Mouse (Mus musculus): ENCODE measurements around the gene Lrp8.
A peak's percentile ranks its signal among the peaks of the same experiment; 100 is the strongest.

Lrp8 gene

GRCm38 (mm10) chr4:107800801-107801200, 1.3 kb upstream of the Lrp8 start:
- Histone ChIP-seq H3K27me3 (ENCODE audit: control insufficient read depth, insufficient read depth, low read length, poor library complexity, severe bottlenecking) (no peaks in the 10 kb centered on the region), H3K36me3 (ENCODE audit: control insufficient read depth, insufficient read depth, low read length, poor library complexity, severe bottlenecking) (no peaks in the 10 kb centered on the region)
- DNase-seq (ENCODE audit: low read depth, low spot score) = no peak

GRCm38 (mm10) chr4:107801366-107802184, 486 bp upstream of the Lrp8 start:
- no peaks in the 10 kb centered on the region for H3K36me3 ChIP-seq (ENCODE audit: control insufficient read depth, insufficient read depth, low read length, poor library complexity, severe bottlenecking)
- DNase-seq (ENCODE audit: low read depth, low spot score) = peak; percentile 59
- H3K27me3 ChIP-seq (ENCODE audit: control insufficient read depth, insufficient read depth, low read length, poor library complexity, severe bottlenecking) = no peaks in the 10 kb centered on the region

- Histone ChIP-seq H3K36me3 (ENCODE audit: control insufficient read depth, insufficient read depth, low read length, poor library complexity, severe bottlenecking) (no peaks in the 10 kb centered on the region), H3K27me3 (ENCODE audit: control insufficient read depth, insufficient read depth, low read length, poor library complexity, severe bottlenecking) (no peaks in the 10 kb centered on the region)
- DNase-seq (ENCODE audit: low read depth, low spot score) = peak; percentile 26
Observed at GRCm38 (mm10) chr4:107802450-107803331, 630 bp downstream of the Lrp8 start.

GRCm38 (mm10) chr4:107803351-107804106, 1.5 kb downstream of the Lrp8 start:
- no peaks in the 10 kb centered on the region for H3K36me3 ChIP-seq (ENCODE audit: control insufficient read depth, insufficient read depth, low read length, poor library complexity, severe bottlenecking)
- H3K27me3 ChIP-seq (ENCODE audit: control insufficient read depth, insufficient read depth, low read length, poor library complexity, severe bottlenecking) = no peaks in the 10 kb centered on the region
- peak; percentile 75 for DNase-seq (ENCODE audit: low read depth, low spot score)

GRCm38 (mm10) chr4:107805491-107805890, 3.4 kb downstream of the Lrp8 start:
- DNase-seq (ENCODE audit: low read depth, low spot score) = peak; percentile 24
- no peaks in the 10 kb centered on the region for H3K27me3 ChIP-seq (ENCODE audit: control insufficient read depth, insufficient read depth, low read length, poor library complexity, severe bottlenecking)
- no peaks in the 10 kb centered on the region for H3K36me3 ChIP-seq (ENCODE audit: control insufficient read depth, insufficient read depth, low read length, poor library complexity, severe bottlenecking)

GRCm38 (mm10) chr4:107807796-107808195, 5.7 kb downstream of the Lrp8 start:
- peak; percentile 39 for DNase-seq (ENCODE audit: low read depth, low spot score)
- Histone ChIP-seq H3K36me3 (ENCODE audit: control insufficient read depth, insufficient read depth, low read length, poor library complexity, severe bottlenecking) (no peaks in the 10 kb centered on the region), H3K27me3 (ENCODE audit: control insufficient read depth, insufficient read depth, low read length, poor library complexity, severe bottlenecking) (no peaks in the 10 kb centered on the region)

- H3K36me3 ChIP-seq (ENCODE audit: control insufficient read depth, insufficient read depth, low read length, poor library complexity, severe bottlenecking) = no peaks in the 10 kb centered on the region
- no peaks in the 10 kb centered on the region for H3K27me3 ChIP-seq (ENCODE audit: control insufficient read depth, insufficient read depth, low read length, poor library complexity, severe bottlenecking)
- DNase-seq (ENCODE audit: low read depth, low spot score) = no peak
Observed at GRCm38 (mm10) chr4:107808655-107809054, 6.6 kb downstream of the Lrp8 start.

- no peaks in the 10 kb centered on the region for H3K36me3 ChIP-seq (ENCODE audit: control insufficient read depth, insufficient read depth, low read length, poor library complexity, severe bottlenecking)
- H3K27me3 ChIP-seq (ENCODE audit: control insufficient read depth, insufficient read depth, low read length, poor library complexity, severe bottlenecking) = no peaks in the 10 kb centered on the region
- DNase-seq (ENCODE audit: low read depth, low spot score) = no peak
Observed at GRCm38 (mm10) chr4:107811006-107811405, 8.9 kb downstream of the Lrp8 start.

- DNase-seq (ENCODE audit: low read depth, low spot score) = no peak
- no peaks in the 10 kb centered on the region for H3K27me3 ChIP-seq (ENCODE audit: control insufficient read depth, insufficient read depth, low read length, poor library complexity, severe bottlenecking)
- no peaks in the 10 kb centered on the region for H3K36me3 ChIP-seq (ENCODE audit: control insufficient read depth, insufficient read depth, low read length, poor library complexity, severe bottlenecking)
Observed at GRCm38 (mm10) chr4:107811716-107812330, 9.8 kb downstream of the Lrp8 start.

GRCm38 (mm10) chr4:107812336-107812735, 10.3 kb downstream of the Lrp8 start:
- H3K36me3 ChIP-seq (ENCODE audit: control insufficient read depth, insufficient read depth, low read length, poor library complexity, severe bottlenecking) = no peaks in the 10 kb centered on the region

GRCm38 (mm10) chr4:107816459-107816858, 14.4 kb downstream of the Lrp8 start:
- Histone ChIP-seq H3K36me3 (ENCODE audit: control insufficient read depth, insufficient read depth, low read length, poor library complexity, severe bottlenecking) (no peaks in the 10 kb centered on the region), H3K27me3 (ENCODE audit: control insufficient read depth, insufficient read depth, low read length, poor library complexity, severe bottlenecking) (no peaks in the 10 kb centered on the region)
- no peak for DNase-seq (ENCODE audit: low read depth, low spot score)

More at GRCm38 (mm10) chr4:107812336-107812735, 10.3 kb downstream of the Lrp8 start:
- no peaks in the 10 kb centered on the region for H3K27me3 ChIP-seq (ENCODE audit: control insufficient read depth, insufficient read depth, low read length, poor library complexity, severe bottlenecking)
- DNase-seq (ENCODE audit: low read depth, low spot score) = no peak

GRCm38 (mm10) chr4:107817463-107817862, 15.4 kb downstream of the Lrp8 start:
- H3K36me3 ChIP-seq (ENCODE audit: control insufficient read depth, insufficient read depth, low read length, poor library complexity, severe bottlenecking) = no peaks in the 10 kb centered on the region
- H3K27me3 ChIP-seq (ENCODE audit: control insufficient read depth, insufficient read depth, low read length, poor library complexity, severe bottlenecking) = no peaks in the 10 kb centered on the region
- DNase-seq (ENCODE audit: low read depth, low spot score) = no peak

GRCm38 (mm10) chr4:107819990-107820719, 18.1 kb downstream of the Lrp8 start:
- Histone ChIP-seq H3K27me3 (ENCODE audit: control insufficient read depth, insufficient read depth, low read length, poor library complexity, severe bottlenecking) (no peaks in the 10 kb centered on the region), H3K36me3 (ENCODE audit: control insufficient read depth, insufficient read depth, low read length, poor library complexity, severe bottlenecking) (no peaks in the 10 kb centered on the region)
- no peak for DNase-seq (ENCODE audit: low read depth, low spot score)
